Mouse (Mus musculus) limb, embryonic 13.5 days (tissue): ENCODE measurements around the gene Dlg1. TPM values are rescaled to one million over a fixed set of nuclear protein-coding genes. Genes with fewer than 3 reads are reported as not detected.

ENCODE experiments used
- ATAC-seq: fragments of 200-750 bp; cut with Nextera tagmentation; 2 replicates; pipeline ENCODE4 v1.8.0; 2017; ENCODE audit warnings: low read depth, moderate number of reproducible peaks, moderate TSS enrichment; ENCODE audit not compliant: low FRiP score
- H3K27ac ChIP-seq: fragments of 300-500 bp; sonication (generic); 2 replicates; pipeline ENCODE4 v1.5.1; 2015; ENCODE audit warnings: inconsistent platforms, mild to moderate bottlenecking, moderate library complexity
- H3K27me3 ChIP-seq: fragments of 300-500 bp; sonication (generic); 2 replicates; pipeline ENCODE4 v1.6.1; 2015; ENCODE audit warnings: mild to moderate bottlenecking, inconsistent platforms
- H3K36me3 ChIP-seq: fragments of 300-500 bp; sonication (generic); 2 replicates; pipeline ENCODE4 v1.6.1; 2015; ENCODE audit warnings: inconsistent platforms, mild to moderate bottlenecking, moderate library complexity
- H3K4me1 ChIP-seq: fragments of 300-500 bp; sonication (generic); 2 replicates; pipeline ENCODE4 v1.6.1; 2015; ENCODE audit warnings: inconsistent platforms
- H3K4me2 ChIP-seq: fragments of 300-500 bp; sonication (generic); replicated peaks from 2 replicates; pipeline ENCODE4 v1.6.1; 2015; ENCODE audit warnings: inconsistent platforms, mild to moderate bottlenecking, moderate library complexity
- H3K4me3 ChIP-seq: fragments of 300-500 bp; sonication (generic); 2 replicates; pipeline ENCODE4 v1.5.1; 2015; ENCODE audit warnings: moderate library complexity, mild to moderate bottlenecking, inconsistent platforms
- H3K9ac ChIP-seq: fragments of 300-500 bp; sonication (generic); 2 replicates; pipeline ENCODE4 v1.6.1; 2015; ENCODE audit warnings: mild to moderate bottlenecking, inconsistent platforms
- H3K9me3 ChIP-seq: fragments of 300-500 bp; sonication (generic); 2 replicates; pipeline ENCODE4 v1.6.1; 2016; ENCODE audit warnings: inconsistent platforms
- WGBS: fragments of 180-500 bp; shearing (Covaris S2); methylation state at CpG from one replicate; pipeline ENCODE4 v1.1.7; 2015; 5-methylcytosine and 5-hydroxymethylcytosine counted together
- polyA plus RNA-seq: library from polyadenylated mRNA; unstranded; fragments of >200 nt; fragmentation: Nextera tagmentation; extraction: Ambion mirVana; gene quantifications from 2 replicates; pipeline ENCODE4 v1.2.1, GENCODE M21; 2015

Dlg1 gene
- polyA plus RNA-seq, 1 experiment from 2014 or later: 35.6 TPM

- Histone ChIP-seq H3K27ac (no peak overlapping the region), H3K9me3 (no peaks in the 10 kb centered on the region), H3K36me3 (peaks cover 44% of the 10 kb centered on the region), H3K27me3 (no peaks in the 10 kb centered on the region), H3K4me3 (no peak overlapping the region), H3K4me2 (no peak overlapping the region), H3K4me1 (peaks cover 2% of the 10 kb centered on the region), H3K9ac (no peak overlapping the region)
- no peak for ATAC-seq
- 94% methylated on average over 8 of the region's 8 CpGs for WGBS
These were observed 210.5 kb downstream of the Dlg1 start for GRCm38 (mm10) chr16:31873721-31874120.

GRCm38 (mm10) chr16:31875391-31875790, 212.1 kb downstream of the Dlg1 start:
- Histone ChIP-seq H3K4me2 (no peak overlapping the region), H3K4me3 (no peak overlapping the region), H3K27me3 (no peaks in the 10 kb centered on the region), H3K4me1 (peaks cover 9% of the 10 kb centered on the region), H3K27ac (no peak overlapping the region), H3K36me3 (peaks cover 30% of the 10 kb centered on the region), H3K9me3 (no peaks in the 10 kb centered on the region), H3K9ac (no peak overlapping the region)
- ATAC-seq: no peak
- WGBS: 92% methylated on average over 4 of the region's 4 CpGs

GRCm38 (mm10) chr16:31876386-31876785, 213.1 kb downstream of the Dlg1 start:
- no peaks in the 10 kb centered on the region for H3K27me3 ChIP-seq
- WGBS: 81% methylated on average over 10 of the region's 10 CpGs
- H3K4me1 ChIP-seq: peaks cover 9% of the 10 kb centered on the region
- peaks cover 22% of the 10 kb centered on the region for H3K36me3 ChIP-seq
- no peak overlapping the region for H3K9ac ChIP-seq
- no peak overlapping the region for H3K4me2 ChIP-seq
- no peak for ATAC-seq
- no peak overlapping the region for H3K4me3 ChIP-seq
- no peak overlapping the region for H3K27ac ChIP-seq
- H3K9me3 ChIP-seq: no peaks in the 10 kb centered on the region

GRCm38 (mm10) chr16:31878052-31878451, 214.8 kb downstream of the Dlg1 start:
- 57% methylated on average over 6 of the region's 6 CpGs for WGBS
- Histone ChIP-seq H3K36me3 (peaks cover 18% of the 10 kb centered on the region), H3K4me2 (no peak overlapping the region), H3K4me3 (no peak overlapping the region), H3K27ac (no peak overlapping the region), H3K4me1 (peaks cover 11% of the 10 kb centered on the region), H3K9me3 (no peaks in the 10 kb centered on the region), H3K9ac (no peak overlapping the region), H3K27me3 (peaks cover under 1% of the 10 kb centered on the region; the same call in 1 of the 2 replicates)
- ATAC-seq: no peak

- peak within 1 kb of the TSS; percentile 51 for H3K9ac ChIP-seq
- H3K4me3 ChIP-seq: peak within 1 kb of the TSS; percentile 11; the same call in 1 of the 2 replicates
- H3K27me3 ChIP-seq: peaks cover 6% of the 10 kb centered on the region
- H3K36me3 ChIP-seq: peaks cover 17% of the 10 kb centered on the region
- no peak within 1 kb of the TSS for H3K27ac ChIP-seq
- peak within 1 kb of the TSS; percentile 57 for H3K4me2 ChIP-seq
- ATAC-seq: peak; percentile 66
- no peaks in the 10 kb centered on the region for H3K9me3 ChIP-seq
- 30% methylated on average over 21 of the region's 21 CpGs for WGBS
- H3K4me1 ChIP-seq: peaks cover 18% of the 10 kb centered on the region
These were observed 215.5 kb downstream of the Dlg1 start, which contains the start of gene Meltf for GRCm38 (mm10) chr16:31878573-31879257. Gene Meltf, plus strand, starts transcription at chr16:31878810.

GRCm38 (mm10) chr16:31880146-31880840, 217.1 kb downstream of the Dlg1 start:
- Histone ChIP-seq H3K9me3 (no peaks in the 10 kb centered on the region), H3K4me3 (no peak overlapping the region), H3K27ac (no peak overlapping the region), H3K4me2 (no peak overlapping the region), H3K9ac (no peak overlapping the region), H3K36me3 (peaks cover under 1% of the 10 kb centered on the region), H3K4me1 (peaks cover 31% of the 10 kb centered on the region), H3K27me3 (peaks cover 6% of the 10 kb centered on the region)
- no peak for ATAC-seq
- 87% methylated on average over 8 of the region's 8 CpGs for WGBS

GRCm38 (mm10) chr16:31882381-31882908, 219.2 kb downstream of the Dlg1 start:
- peaks cover 31% of the 10 kb centered on the region for H3K4me1 ChIP-seq
- no peak overlapping the region; the same call in 1 of the 2 replicates for H3K9ac ChIP-seq
- H3K9me3 ChIP-seq: no peaks in the 10 kb centered on the region
- WGBS: 74% methylated on average over 9 of the region's 9 CpGs
- H3K27me3 ChIP-seq: peaks cover 6% of the 10 kb centered on the region
- no peak overlapping the region for H3K27ac ChIP-seq
- no peak overlapping the region for H3K4me3 ChIP-seq
- no peak overlapping the region for H3K4me2 ChIP-seq
- no peak for ATAC-seq
- H3K36me3 ChIP-seq: no peaks in the 10 kb centered on the region

GRCm38 (mm10) chr16:31883302-31883701, 220.1 kb downstream of the Dlg1 start:
- WGBS: 67% methylated on average over 14 of the region's 14 CpGs
- no peak for ATAC-seq
- peaks cover 6% of the 10 kb centered on the region for H3K27me3 ChIP-seq
- H3K9ac ChIP-seq: no peak overlapping the region; the same call in 1 of the 2 replicates
- peaks cover 31% of the 10 kb centered on the region for H3K4me1 ChIP-seq
- no peaks in the 10 kb centered on the region for H3K9me3 ChIP-seq
- H3K4me3 ChIP-seq: no peak overlapping the region
- peak overlapping the region; percentile 38 for H3K4me2 ChIP-seq
- H3K27ac ChIP-seq: no peak overlapping the region
- no peaks in the 10 kb centered on the region for H3K36me3 ChIP-seq

GRCm38 (mm10) chr16:31883902-31884301, 220.7 kb downstream of the Dlg1 start:
- Histone ChIP-seq H3K27ac (no peak overlapping the region), H3K9me3 (no peaks in the 10 kb centered on the region), H3K27me3 (peaks cover 6% of the 10 kb centered on the region), H3K36me3 (no peaks in the 10 kb centered on the region), H3K4me1 (peaks cover 27% of the 10 kb centered on the region), H3K4me2 (peak overlapping the region; percentile 38), H3K9ac (no peak overlapping the region), H3K4me3 (no peak overlapping the region)
- WGBS: 9% methylated on average over 6 of the region's 6 CpGs
- ATAC-seq: no peak

- H3K4me3 ChIP-seq: no peak overlapping the region
- H3K36me3 ChIP-seq: no peaks in the 10 kb centered on the region
- no peak overlapping the region for H3K27ac ChIP-seq
- H3K9me3 ChIP-seq: no peaks in the 10 kb centered on the region
- no peak overlapping the region for H3K4me2 ChIP-seq
- H3K27me3 ChIP-seq: no peaks in the 10 kb centered on the region
- 74% methylated on average over 7 of the region's 7 CpGs for WGBS
- no peak overlapping the region for H3K9ac ChIP-seq
- no peak for ATAC-seq
- 0 out of 2 replicates have a peak, but pooled peaks cover 4% of the 10 kb centered on the region for H3K4me1 ChIP-seq
These were observed 227.7 kb downstream of the Dlg1 start for GRCm38 (mm10) chr16:31890907-31891306.

- Histone ChIP-seq H3K27ac (no peak overlapping the region), H3K9ac (no peak overlapping the region), H3K9me3 (no peaks in the 10 kb centered on the region), H3K36me3 (no peaks in the 10 kb centered on the region), H3K27me3 (no peaks in the 10 kb centered on the region), H3K4me3 (no peak overlapping the region), H3K4me2 (no peak overlapping the region), H3K4me1 (peaks cover 20% of the 10 kb centered on the region)
- WGBS: 65% methylated on average over 5 of the region's 5 CpGs
- ATAC-seq: no peak
These were observed 230.3 kb downstream of the Dlg1 start for GRCm38 (mm10) chr16:31893396-31894141.
